18 mouse cellular contexts compared by ENCODE assay signal in genomic region chr15:11610043-11610670, GRCm38 (mm10).
"Had no signal": no experiment of that assay in that cellular context is flagged by ENCODE, and none has a peak within 500 bp of the region (broad histone marks: within the 10 kb centered on the region; RNA-seq: fewer than 3 reads in every experiment).

No protein-coding gene starts in this region.

- H3K36me3 ChIP-seq: limb, embryonic 12.5 days; limb, embryonic 15.5 days; lung, embryonic 15.5 days; midbrain, embryonic 13.5 days; stomach, embryonic 15.5 days had no signal

- H3K4me3 ChIP-seq: limb, embryonic 12.5 days; limb, embryonic 15.5 days; lung, embryonic 15.5 days; midbrain, embryonic 13.5 days; stomach, embryonic 15.5 days had no signal

- H3K27me3 ChIP-seq: limb, embryonic 12.5 days; limb, embryonic 15.5 days; lung, embryonic 15.5 days; midbrain, embryonic 13.5 days; stomach, embryonic 15.5 days had no signal

- DNase-seq: kidney, adult 18-20 months; kidney, adult 9 months; kidney, postnatal 14 days; kidney, postnatal 4 days; left cerebral cortex, postnatal 4 days; lung, adult 18-20 months; right cerebral cortex, postnatal 25 days; spleen, adult 18-20 months; thymus, postnatal 25 days had no signal

- H3K4me1 ChIP-seq: limb, embryonic 15.5 days; stomach, embryonic 15.5 days had no signal

- H3K4me2 ChIP-seq: limb, embryonic 12.5 days; limb, embryonic 15.5 days; lung, embryonic 15.5 days; midbrain, embryonic 13.5 days; stomach, embryonic 15.5 days had no signal

- H3K27ac ChIP-seq: limb, embryonic 12.5 days; limb, embryonic 15.5 days; liver, embryonic 14.5 days; lung, embryonic 15.5 days; macrophage; midbrain, embryonic 13.5 days; stomach, embryonic 15.5 days had no signal

- H3K9me3 ChIP-seq: limb, embryonic 12.5 days; limb, embryonic 15.5 days; lung, embryonic 15.5 days; midbrain, embryonic 13.5 days; stomach, embryonic 15.5 days had no signal

- ATAC-seq: inflammation-experienced regulatory T-cells, adult 6 months; intestine, embryonic 16.5 days; midbrain, embryonic 13.5 days had no signal

- H3K9ac ChIP-seq: limb, embryonic 12.5 days; limb, embryonic 15.5 days; liver, embryonic 14.5 days; lung, embryonic 15.5 days; midbrain, embryonic 13.5 days; stomach, embryonic 15.5 days had no signal
